Mouse (Mus musculus) embryonic fibroblast, embryonic 13.5 days (primary cell): ENCODE measurements around the gene Raver2.

Source experiments
- CTCF ChIP-seq: IDR thresholded peaks from 2 replicates; pipeline ENCODE4 v1.5.1; 2011; ENCODE audit warnings: mild to moderate bottlenecking, control low read depth, low read length, moderate library complexity, borderline replicate concordance; ENCODE audit not compliant: insufficient read depth
- POLR2A ChIP-seq: IDR thresholded peaks from 2 replicates; pipeline ENCODE4 v1.6.1; 2011; ENCODE audit warnings: low read depth, mild to moderate bottlenecking, control low read depth, low read length, moderate library complexity

DNA sequence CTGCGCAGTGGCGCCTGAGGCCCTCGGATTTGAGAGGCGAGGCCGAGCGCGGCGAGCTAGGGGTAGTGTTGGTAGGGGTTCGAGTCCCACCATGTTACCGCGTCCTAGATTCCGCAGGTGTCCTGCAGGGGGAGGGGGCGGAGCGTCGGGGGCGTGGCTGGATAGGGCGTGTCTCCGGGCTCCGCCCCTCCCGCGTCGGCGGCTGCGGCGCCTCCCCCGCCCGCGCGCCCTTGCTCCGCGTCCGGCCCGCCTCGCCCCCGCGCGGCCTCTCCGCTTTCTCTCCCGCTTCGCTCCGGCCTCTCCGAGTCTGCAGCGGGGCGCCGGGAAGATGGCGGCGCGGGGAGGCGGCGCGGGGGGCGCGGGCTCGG lies at the start of gene Raver2:
- TF ChIP-seq POLR2A (no peak), CTCF (no peak)
